Mouse (Mus musculus) c-Kit-positive CD71-negative TER-119-negative erythroid progenitor cells, embryonic 14.5 days (primary cell): Measurements from ENCODE around the gene Rhof.

Source experiments
- DNase-seq: peaks from one replicate; pipeline ENCODE4 v3.0.0-alpha.2; 2013; ENCODE audit warnings: low read depth

Rhof gene

GRCm38 (mm10) chr5:123148073-123148722, 15.7 kb upstream of the Rhof start:
- no peak for DNase-seq

GRCm38 (mm10) chr5:123147569-123147968, 15.1 kb upstream of the Rhof start:
- DNase-seq: no peak

- no peak for DNase-seq
Observed at GRCm38 (mm10) chr5:123146357-123146756, 13.9 kb upstream of the Rhof start.

GRCm38 (mm10) chr5:123144746-123145590, 12.5 kb upstream of the Rhof start:
- DNase-seq: no peak

GRCm38 (mm10) chr5:123143971-123144745, 11.7 kb upstream of the Rhof start:
- DNase-seq: no peak

GRCm38 (mm10) chr5:123143251-123143970, 10.9 kb upstream of the Rhof start:
- DNase-seq: no peak

GRCm38 (mm10) chr5:123142161-123143157, 10.0 kb upstream of the Rhof start, which contains the start of gene Setd1b:
TSS of gene Setd1b (plus strand) at chr5:123142193.
- no peak for DNase-seq

GRCm38 (mm10) chr5:123141555-123142160, 9.2 kb upstream of the Rhof start:
- DNase-seq: no peak

GRCm38 (mm10) chr5:123140694-123141554, 8.4 kb upstream of the Rhof start:
- DNase-seq: peak; percentile 88

GRCm38 (mm10) chr5:123139722-123140627, 7.5 kb upstream of the Rhof start:
- no peak for DNase-seq

- DNase-seq: no peak
Observed at GRCm38 (mm10) chr5:123138953-123139721, 6.6 kb upstream of the Rhof start.

GRCm38 (mm10) chr5:123138230-123138911, 5.9 kb upstream of the Rhof start:
- DNase-seq: no peak

GRCm38 (mm10) chr5:123137910-123138229, 5.4 kb upstream of the Rhof start:
- no peak for DNase-seq

- DNase-seq: no peak
Observed at GRCm38 (mm10) chr5:123137044-123137909, 4.8 kb upstream of the Rhof start.

- DNase-seq: no peak
Observed at GRCm38 (mm10) chr5:123136361-123137043, 4.0 kb upstream of the Rhof start.
